Comparison of ENCODE assay signal across 8 mouse cellular contexts in the genomic region with DNA sequence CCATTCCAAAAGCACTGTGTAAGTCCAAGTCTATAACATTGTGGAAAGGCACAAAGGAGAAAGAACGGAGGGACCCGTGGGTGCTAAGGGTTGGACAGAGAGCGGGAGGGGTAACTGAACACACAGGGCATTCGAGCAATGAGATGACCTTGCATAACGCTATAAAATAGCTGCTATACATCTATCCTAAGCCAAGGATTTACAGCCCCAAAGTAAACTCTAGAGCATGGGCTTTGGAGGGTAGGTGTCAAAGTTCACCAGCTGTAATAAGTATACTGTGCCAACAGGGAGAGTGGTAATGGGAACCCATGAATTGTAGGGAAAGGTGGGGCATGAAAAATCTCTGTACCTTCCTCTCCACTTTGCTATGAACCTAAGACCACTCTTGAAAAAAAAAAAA. TPM values are rescaled to one million over a fixed set of nuclear protein-coding genes. Genes with fewer than 3 reads are reported as not detected.
DNase-seq lines count a peak whose midpoint lies in the region; ATAC-seq and TF ChIP-seq lines count a peak whose summit lies in the region.

Gene Ola1, minus strand, starts transcription at position 12 of the 400 bp plus-strand sequence.

- H3K9me3 ChIP-seq in lung, embryonic 14.5 days (ENCODE audit: low read depth, low read length), result no peaks in the 10 kb centered on the region
- H3K9me3 ChIP-seq in forebrain, embryonic 10.5 days, result no peaks in the 10 kb centered on the region
- peaks cover 4% of the 10 kb centered on the region; the same call in 1 of the 2 replicates for H3K9me3 ChIP-seq in limb, embryonic 13.5 days
- H3K9me3 ChIP-seq in stomach, embryonic 14.5 days (ENCODE audit: control insufficient read depth, low read depth, low read length), result no peaks in the 10 kb centered on the region

- H3K27ac ChIP-seq in lung, embryonic 14.5 days (ENCODE audit: low read depth), result no peak within 1 kb of the TSS
- no peak within 1 kb of the TSS for H3K27ac ChIP-seq in forebrain, embryonic 10.5 days
- H3K27ac ChIP-seq in limb, embryonic 13.5 days, result no peak within 1 kb of the TSS
- no peak within 1 kb of the TSS for H3K27ac ChIP-seq in stomach, embryonic 14.5 days (ENCODE audit: low read length)
- H3K27ac ChIP-seq in thymus, adult 2 months (ENCODE audit: control insufficient read depth, insufficient read depth, low read length), result no peak within 1 kb of the TSS

- no peak within 1 kb of the TSS for H3K4me2 ChIP-seq in lung, embryonic 14.5 days
- no peak within 1 kb of the TSS for H3K4me2 ChIP-seq in limb, embryonic 13.5 days (replicated peaks)
- no peak within 1 kb of the TSS for H3K4me2 ChIP-seq in stomach, embryonic 14.5 days (replicated peaks; ENCODE audit: low read depth, low read length)

- intact Hi-C loops in heart, postnatal 36 days (cut with DNase I), result loop anchor here (10.0 kb wide), 1 partner anchor 234 kb away; the partner anchor contains the start of genes Gm11084 and Sp3

- no peak within 1 kb of the TSS for H3K9ac ChIP-seq in lung, embryonic 14.5 days
- no peak within 1 kb of the TSS for H3K9ac ChIP-seq in limb, embryonic 13.5 days
- H3K9ac ChIP-seq in stomach, embryonic 14.5 days (replicated peaks; ENCODE audit: low read depth, low read length), result no peak within 1 kb of the TSS

- no peak within 1 kb of the TSS for H3K4me3 ChIP-seq in lung, embryonic 14.5 days (ENCODE audit: low read depth, low read length)
- no peak within 1 kb of the TSS for H3K4me3 ChIP-seq in forebrain, embryonic 10.5 days
- H3K4me3 ChIP-seq in limb, embryonic 13.5 days, result no peak within 1 kb of the TSS
- H3K4me3 ChIP-seq in stomach, embryonic 14.5 days (ENCODE audit: low read depth, low read length), result no peak within 1 kb of the TSS
- H3K4me3 ChIP-seq in thymus, adult 2 months (ENCODE audit: control insufficient read depth, insufficient read depth, low read length), result no peak within 1 kb of the TSS

- no peak for ATAC-seq in lung, embryonic 14.5 days (ENCODE audit: insufficient read depth)
- no peak for ATAC-seq in limb, embryonic 13.5 days (ENCODE audit: low FRiP score, low read depth)
- ATAC-seq in stomach, embryonic 14.5 days (ENCODE audit: insufficient number of reproducible peaks, insufficient read depth, low FRiP score, low read depth), result no peak

- no peaks in the 10 kb centered on the region for H3K27me3 ChIP-seq in lung, embryonic 14.5 days (ENCODE audit: insufficient read depth, low read length)
- H3K27me3 ChIP-seq in forebrain, embryonic 10.5 days (ENCODE audit: poor library complexity, severe bottlenecking), result peaks cover 10% of the 10 kb centered on the region; the same call in 1 of the 2 replicates
- peaks cover 5% of the 10 kb centered on the region; the same call in 1 of the 2 replicates for H3K27me3 ChIP-seq in limb, embryonic 13.5 days
- no peaks in the 10 kb centered on the region for H3K27me3 ChIP-seq in stomach, embryonic 14.5 days (ENCODE audit: control insufficient read depth, insufficient read depth, low read length)
- no peaks in the 10 kb centered on the region for H3K27me3 ChIP-seq in thymus, adult 2 months (ENCODE audit: control insufficient read depth, insufficient read depth, low read length)

- no peaks in the 10 kb centered on the region for H3K4me1 ChIP-seq in lung, embryonic 14.5 days (ENCODE audit: insufficient read depth)
- peaks cover 7% of the 10 kb centered on the region for H3K4me1 ChIP-seq in forebrain, embryonic 10.5 days
- H3K4me1 ChIP-seq in limb, embryonic 13.5 days, result peaks cover 3% of the 10 kb centered on the region; the same call in 1 of the 2 replicates
- H3K4me1 ChIP-seq in stomach, embryonic 14.5 days (ENCODE audit: control insufficient read depth, insufficient read depth, low read length), result no peaks in the 10 kb centered on the region
- H3K4me1 ChIP-seq in thymus, adult 2 months (replicated peaks; ENCODE audit: control insufficient read depth, insufficient read depth, low read length), result peaks cover under 1% of the 10 kb centered on the region; the same call in 1 of the 2 replicates

- no peak for DNase-seq in lung, embryonic 14.5 days
- DNase-seq in lung, postnatal 25 days (ENCODE audit: low spot score), result no peak
- no peak for DNase-seq in forebrain, embryonic 10.5 days (ENCODE audit: extremely low spot score, low spot score)
- no peak for DNase-seq in heart, postnatal 36 days
- DNase-seq in thymus, adult 2 months, result no peak
- DNase-seq in right cerebral cortex, adult 2 months (ENCODE audit: low spot score in 2 of 2), result no peak

- 80% methylated on average over 5 of the region's 5 CpGs for WGBS in lung, embryonic 14.5 days
- 84% methylated on average over 5 of the region's 5 CpGs for WGBS in forebrain, embryonic 10.5 days
- 79% methylated on average over 5 of the region's 5 CpGs for WGBS in limb, embryonic 13.5 days
- WGBS in stomach, embryonic 14.5 days, result 77% methylated on average over 5 of the region's 5 CpGs
- WGBS in thymus, adult 2 months, result 89% methylated on average over 5 of the region's 5 CpGs

- no peak for TF ChIP-seq POLR2A in thymus, adult 2 months (IDR thresholded peaks at IDR 0.05; ENCODE audit: control insufficient read depth, extremely low read depth, insufficient read depth, low read length, poor library complexity)

- TF ChIP-seq CTCF in lung, embryonic 14.5 days (IDR thresholded peaks at IDR 0.05; ENCODE audit: low read depth), result no peak
- TF ChIP-seq CTCF in thymus, adult 2 months (IDR thresholded peaks at IDR 0.05; ENCODE audit: borderline replicate concordance, control insufficient read depth, extremely low read depth, insufficient read depth, low read length, poor library complexity), result no peak

- no peaks in the 10 kb centered on the region for H3K36me3 ChIP-seq in lung, embryonic 14.5 days (ENCODE audit: insufficient read depth)
- no peaks in the 10 kb centered on the region for H3K36me3 ChIP-seq in forebrain, embryonic 10.5 days (replicated peaks)
- H3K36me3 ChIP-seq in limb, embryonic 13.5 days, result no peaks in the 10 kb centered on the region
- no peaks in the 10 kb centered on the region for H3K36me3 ChIP-seq in stomach, embryonic 14.5 days (ENCODE audit: control insufficient read depth, insufficient read depth, low read length)
- H3K36me3 ChIP-seq in thymus, adult 2 months (ENCODE audit: control insufficient read depth, insufficient read depth, low read length), result no peaks in the 10 kb centered on the region

RNA-seq across cellular contexts. Expression of gene Ola1, which starts in this region (rescaled TPM):
- polyA plus RNA-seq in lung, embryonic 14.5 days (2014; fragmentation: Nextera tagmentation; extraction: Ambion mirVana), result 79.2 and 80.9 TPM in 2 replicates
- 111 and 112 TPM in 2 replicates for polyA plus RNA-seq in forebrain, embryonic 10.5 days (2016; fragmentation: Nextera tagmentation; extraction: Ambion mirVana)
- total RNA-seq in heart, postnatal 36 days (2021), result 10 to 100 TPM; 42.9 to 44.6 TPM
- 111 and 112 TPM in 2 replicates for polyA plus RNA-seq in limb, embryonic 13.5 days (2015; fragmentation: Nextera tagmentation; extraction: Ambion mirVana)
- 81.7 and 88.3 TPM in 2 replicates for polyA plus RNA-seq in stomach, embryonic 14.5 days (2014; fragmentation: Nextera tagmentation; extraction: Ambion mirVana)
- polyA plus RNA-seq in thymus, adult 2 months (2012; rRNA removed), result 7.7 and 7.8 TPM in 2 replicates
